Mouse (Mus musculus) right cerebral cortex, postnatal 25 days (tissue): ENCODE data around the gene Olfr811.

Source experiments
- DNase-seq: peaks from one replicate; pipeline ENCODE4 v3.0.0; 2022

Olfr811 gene

GRCm38 (mm10) chr10:129804296-129804695 lies at the start of gene Olfr811:
Gene Olfr811, minus strand, starts transcription at chr10:129804396.
- DNase-seq: no peak

- no peak for DNase-seq
Observed at GRCm38 (mm10) chr10:129847343-129847742, 43.1 kb upstream of the Olfr811 start.

GRCm38 (mm10) chr10:129845994-129846393 lies 41.8 kb upstream of the Olfr811 start, which contains the start of gene Olfr812:
Gene Olfr812, minus strand, starts transcription at chr10:129846094.
- no peak for DNase-seq

- DNase-seq: no peak
Observed at GRCm38 (mm10) chr10:129794817-129795216, 9.4 kb downstream of the Olfr811 start, which contains the start of gene Olfr810. Gene Olfr810, minus strand, starts transcription at chr10:129794917.

GRCm38 (mm10) chr10:129778123-129778522 lies 26.1 kb downstream of the Olfr811 start:
- DNase-seq: no peak

- DNase-seq: no peak
Observed at GRCm38 (mm10) chr10:129774338-129774737, 29.9 kb downstream of the Olfr811 start, which contains the start of gene Olfr809. Gene Olfr809, plus strand, starts transcription at chr10:129774638.

GRCm38 (mm10) chr10:129765182-129765581 lies 39.0 kb downstream of the Olfr811 start, which contains the start of gene Olfr808:
Gene Olfr808, plus strand, starts transcription at chr10:129765482.
- DNase-seq: no peak

GRCm38 (mm10) chr10:129757693-129758092 lies 46.5 kb downstream of the Olfr811 start, which contains the start of gene Olfr807:
Gene Olfr807, minus strand, starts transcription at chr10:129757793.
- no peak for DNase-seq
